Mouse (Mus musculus) brown adipose tissue, adult 24 weeks (tissue): ENCODE results near the gene Rbms3. TPM values are rescaled to one million over a fixed set of nuclear protein-coding genes. Genes with fewer than 3 reads are reported as not detected.

Source experiments
- H3K27ac ChIP-seq: fragments of 200-500 bp; replicated peaks from 2 replicates; pipeline ENCODE4 v1.5.1; 2012; ENCODE audit warnings: low read depth, mild to moderate bottlenecking, low read length
- H3K4me1 ChIP-seq: fragments of 200-500 bp; 2 replicates; pipeline ENCODE4 v1.6.1; 2012; ENCODE audit warnings: low read length, mixed read lengths; ENCODE audit not compliant: control insufficient read depth, insufficient read depth, insufficient read length
- H3K4me3 ChIP-seq: fragments of 200-500 bp; 2 replicates; pipeline ENCODE4 v1.5.1; 2012; ENCODE audit warnings: low read depth, mild to moderate bottlenecking, low read length, moderate library complexity; ENCODE audit not compliant: insufficient read depth
- polyA plus RNA-seq: library from polyadenylated mRNA; stranded (reverse); fragments of >200 nt; gene quantifications from 2 replicates; pipeline ENCODE4 v1.2.4, GENCODE M21; 2012; ENCODE audit not compliant: missing spikeins, insufficient read depth, insufficient read length

Gene Rbms3
- polyA plus RNA-seq, 1 experiment, result 2.2 TPM

DNA sequence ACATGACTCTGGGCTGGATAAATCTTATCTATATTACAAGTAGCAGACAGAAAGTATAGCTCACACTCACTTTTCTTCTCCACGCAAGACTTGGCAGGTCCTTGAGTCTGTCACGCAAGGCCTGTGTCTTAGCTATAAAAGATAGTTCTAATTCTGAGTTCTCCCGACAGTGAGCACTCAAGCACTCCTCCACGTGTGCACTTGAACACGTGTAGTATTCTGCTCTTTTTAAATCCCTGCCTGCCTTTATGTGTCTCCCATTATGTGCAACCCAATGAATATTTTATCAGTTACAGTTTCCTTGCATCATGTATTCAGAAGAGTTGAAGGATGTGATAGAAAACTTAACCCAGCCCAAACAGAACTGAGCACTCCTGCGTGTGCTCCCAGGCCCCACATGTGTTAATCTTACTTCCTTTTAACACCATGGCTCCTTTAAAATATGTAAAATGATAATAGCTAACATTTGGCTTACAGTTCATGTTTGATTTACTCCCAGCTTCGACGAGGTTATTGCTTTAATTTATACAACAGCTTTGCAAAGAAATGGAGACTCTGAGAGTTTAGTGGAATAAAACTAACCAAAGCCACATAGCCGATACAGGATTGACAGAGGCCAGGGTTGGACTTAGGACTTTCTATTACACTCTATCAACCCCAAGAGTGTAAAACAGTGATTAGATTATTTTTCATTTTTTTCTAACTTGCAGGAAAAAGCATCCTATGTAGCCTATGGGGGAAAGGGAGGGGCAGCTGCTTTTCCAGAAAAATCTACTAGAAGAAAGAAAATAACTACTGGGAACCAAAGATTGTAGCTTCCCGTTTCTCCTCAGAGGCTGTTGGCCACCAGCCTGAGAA is 749.9 kb downstream of the Rbms3 start:
- H3K27ac ChIP-seq, result no peak overlapping the region
- H3K4me3 ChIP-seq, result no peak overlapping the region
- no peaks in the 10 kb centered on the region for H3K4me1 ChIP-seq

- Histone ChIP-seq H3K4me3 (no peak overlapping the region), H3K27ac (no peak overlapping the region), H3K4me1 (no peaks in the 10 kb centered on the region)
Measured at GRCm38 (mm10) chr9:116876786-116877185, 752.9 kb downstream of the Rbms3 start.

DNA sequence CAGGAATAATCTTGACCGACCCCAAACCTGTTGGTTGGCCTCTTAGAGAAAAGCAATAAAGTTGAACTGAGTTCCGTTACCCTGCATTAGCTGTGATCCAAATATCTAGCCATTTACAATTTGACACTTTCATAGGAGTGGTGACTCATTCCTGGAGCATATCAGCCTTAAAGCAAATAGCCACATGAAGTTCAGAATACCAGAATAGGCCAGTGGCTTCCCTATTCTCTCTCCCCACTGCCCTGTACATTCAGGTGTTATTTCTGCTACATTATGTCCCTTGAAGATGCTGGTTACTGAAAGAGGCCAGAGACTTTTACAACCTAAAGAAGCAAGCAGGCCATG is 755.8 kb downstream of the Rbms3 start:
- Histone ChIP-seq H3K4me3 (0 out of 2 replicates have a peak overlapping the region, but pooled peaks have one; percentile 41), H3K27ac (no peak overlapping the region), H3K4me1 (no peaks in the 10 kb centered on the region)

- Histone ChIP-seq H3K4me3 (peak overlapping the region; percentile 41), H3K4me1 (no peaks in the 10 kb centered on the region), H3K27ac (peak overlapping the region; percentile 28)
Measured at GRCm38 (mm10) chr9:116873033-116873975, 756.4 kb downstream of the Rbms3 start.

DNA sequence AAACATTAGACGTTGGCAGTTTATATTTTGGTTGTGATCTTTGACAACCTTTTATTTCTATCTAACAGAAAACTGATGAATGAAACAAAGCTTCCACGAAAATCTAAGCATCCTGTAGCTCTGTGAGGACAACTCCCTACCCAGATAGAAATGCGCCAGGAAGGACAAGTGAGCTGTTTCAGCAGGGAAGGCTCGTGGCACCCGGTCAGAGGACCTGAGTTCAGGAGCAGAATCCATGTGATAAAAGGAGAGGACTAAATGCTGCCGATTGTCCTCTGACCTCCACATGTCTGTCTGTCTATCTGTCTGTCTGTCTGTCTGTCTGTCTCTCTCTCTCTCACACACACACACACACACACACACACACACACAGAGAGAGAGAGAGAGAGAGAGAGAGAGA is 757.4 kb downstream of the Rbms3 start:
- H3K4me1 ChIP-seq, result no peaks in the 10 kb centered on the region
- no peak overlapping the region for H3K4me3 ChIP-seq
- H3K27ac ChIP-seq, result no peak overlapping the region

DNA sequence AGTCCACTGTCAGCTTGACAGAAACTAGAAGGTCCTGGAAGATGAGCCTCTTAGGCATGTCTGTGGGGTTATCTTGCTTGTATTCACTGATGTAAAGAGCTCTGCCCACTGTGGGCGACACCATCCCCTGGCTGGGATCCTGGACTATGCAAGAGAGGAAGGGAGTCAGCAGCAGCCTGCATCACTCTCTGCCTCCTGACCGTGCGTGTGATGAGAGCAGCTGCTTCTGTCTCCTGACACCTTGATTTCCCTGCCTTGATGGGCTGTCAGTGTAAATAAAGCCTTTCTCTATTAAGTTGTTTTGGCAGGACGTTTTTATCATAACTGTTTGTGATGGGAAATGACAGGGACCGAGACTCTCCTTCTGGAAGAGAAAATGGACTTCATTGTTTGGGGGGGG is 758.1 kb downstream of the Rbms3 start:
- H3K4me1 ChIP-seq, result no peaks in the 10 kb centered on the region
- no peak overlapping the region for H3K27ac ChIP-seq
- no peak overlapping the region for H3K4me3 ChIP-seq

DNA sequence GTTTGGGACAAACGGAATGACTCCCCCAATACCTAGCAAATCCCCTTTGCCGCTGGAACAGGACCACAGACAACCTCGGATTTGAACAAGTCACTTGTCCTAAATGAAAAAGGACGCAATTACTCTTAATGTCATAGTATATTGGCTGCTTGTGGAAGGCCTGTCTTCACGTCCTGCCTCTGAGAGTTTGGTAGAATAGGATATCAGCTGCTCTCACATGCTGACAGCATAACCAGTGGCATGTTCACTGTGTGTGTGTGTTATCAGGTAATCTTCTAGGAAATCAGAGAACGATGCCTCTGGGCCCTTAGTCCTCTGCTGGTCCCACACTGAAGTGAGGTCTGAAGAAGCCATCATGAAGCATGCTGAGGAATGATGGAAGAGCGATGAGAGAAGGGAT is 763.7 kb downstream of the Rbms3 start:
- Histone ChIP-seq H3K4me1 (no peaks in the 10 kb centered on the region), H3K27ac (no peak overlapping the region), H3K4me3 (no peak overlapping the region)

DNA sequence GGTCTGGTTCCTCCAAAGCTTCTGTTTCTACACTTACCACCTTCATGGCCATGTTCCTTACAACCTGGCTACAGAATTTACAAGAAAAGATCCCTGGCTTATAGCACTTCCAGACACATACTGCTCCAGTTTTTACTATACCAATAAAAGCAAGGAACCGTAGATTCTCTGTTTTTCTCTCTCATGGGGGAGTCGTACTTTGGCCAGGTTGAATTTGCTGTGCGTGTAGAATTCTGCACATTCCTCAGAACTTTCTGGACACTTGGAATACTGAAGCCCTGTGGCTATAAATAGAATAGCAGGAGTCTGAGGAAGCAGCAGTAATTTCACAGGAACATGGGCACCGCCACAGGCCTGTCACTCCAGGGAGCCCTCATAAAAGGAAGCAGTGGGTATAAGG is 766.1 kb downstream of the Rbms3 start:
- Histone ChIP-seq H3K4me1 (no peaks in the 10 kb centered on the region), H3K4me3 (no peak overlapping the region), H3K27ac (no peak overlapping the region)

DNA sequence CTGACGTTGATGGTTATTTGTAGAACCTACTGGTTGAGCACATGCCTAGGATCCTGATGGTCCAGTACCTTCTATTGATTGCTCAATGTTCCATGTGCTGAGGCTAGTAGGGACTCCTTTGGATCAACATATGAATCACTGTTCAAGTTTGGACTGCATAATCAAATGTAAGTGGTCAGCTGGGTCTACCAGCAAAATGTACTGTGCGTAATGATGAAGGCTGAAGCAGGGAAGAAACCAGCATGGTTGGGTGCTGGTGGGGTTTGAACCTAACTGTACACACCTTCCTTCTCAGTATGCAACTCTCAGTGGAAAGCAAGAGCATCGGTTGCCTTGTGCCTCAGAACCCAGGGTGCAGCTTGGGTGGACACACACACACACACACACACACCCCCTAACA is 767.4 kb downstream of the Rbms3 start:
- Histone ChIP-seq H3K4me3 (no peak overlapping the region), H3K27ac (no peak overlapping the region), H3K4me1 (no peaks in the 10 kb centered on the region)

DNA sequence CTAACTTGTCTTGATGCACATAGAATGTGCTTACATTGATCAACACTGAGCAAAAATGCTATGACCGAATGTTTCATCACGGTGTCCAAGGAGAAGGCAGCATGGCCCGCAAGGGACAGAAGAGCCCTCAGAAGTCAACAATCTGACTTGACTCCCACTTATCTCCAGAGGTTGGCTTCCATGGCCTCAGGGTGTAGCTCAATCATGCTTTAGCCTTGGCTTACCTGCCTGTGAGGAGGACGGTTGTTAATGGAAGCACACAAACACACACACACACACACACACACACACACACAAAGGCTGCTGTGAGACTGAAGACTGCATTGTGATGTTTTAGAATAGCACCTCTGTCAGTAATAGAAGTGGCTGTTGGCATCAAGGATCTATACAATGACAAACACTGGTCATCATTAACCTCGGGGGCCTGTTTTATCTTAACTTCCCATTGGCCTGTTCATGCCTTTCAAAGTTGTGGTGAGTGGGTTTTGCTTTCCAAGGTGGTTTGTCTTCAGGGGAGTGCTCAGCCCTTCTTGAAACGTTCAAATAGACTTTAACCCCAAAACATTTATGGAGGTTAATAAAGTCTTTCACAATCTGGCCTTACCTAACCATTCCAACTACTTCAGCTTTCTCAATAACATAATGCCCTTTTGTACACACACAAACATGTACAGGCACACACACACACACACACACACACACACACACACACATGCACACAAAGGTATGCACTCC is 771.7 kb downstream of the Rbms3 start:
- H3K4me3 ChIP-seq, result no peak overlapping the region
- no peaks in the 10 kb centered on the region for H3K4me1 ChIP-seq
- H3K27ac ChIP-seq, result no peak overlapping the region

DNA sequence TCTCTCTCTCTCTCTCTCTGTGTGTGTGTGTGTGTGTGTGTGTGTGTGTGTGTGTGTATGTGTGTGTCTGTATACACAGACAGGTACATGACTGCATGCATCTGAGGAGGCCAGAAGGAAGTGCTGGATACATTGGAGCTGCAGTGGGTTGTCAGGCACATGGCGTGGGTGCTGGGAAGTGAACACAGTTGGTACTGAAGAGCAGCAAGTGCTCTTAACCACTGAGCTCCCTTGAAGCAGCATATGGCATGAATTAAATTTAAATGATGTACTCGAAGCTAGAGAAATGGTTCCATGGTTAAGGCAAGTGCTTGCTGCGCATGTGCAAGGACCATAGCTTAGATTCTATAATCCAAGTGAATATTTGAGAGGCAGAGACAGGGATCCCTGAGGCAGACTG is 772.6 kb downstream of the Rbms3 start:
- H3K27ac ChIP-seq, result no peak overlapping the region
- no peak overlapping the region for H3K4me3 ChIP-seq
- H3K4me1 ChIP-seq, result no peaks in the 10 kb centered on the region

DNA sequence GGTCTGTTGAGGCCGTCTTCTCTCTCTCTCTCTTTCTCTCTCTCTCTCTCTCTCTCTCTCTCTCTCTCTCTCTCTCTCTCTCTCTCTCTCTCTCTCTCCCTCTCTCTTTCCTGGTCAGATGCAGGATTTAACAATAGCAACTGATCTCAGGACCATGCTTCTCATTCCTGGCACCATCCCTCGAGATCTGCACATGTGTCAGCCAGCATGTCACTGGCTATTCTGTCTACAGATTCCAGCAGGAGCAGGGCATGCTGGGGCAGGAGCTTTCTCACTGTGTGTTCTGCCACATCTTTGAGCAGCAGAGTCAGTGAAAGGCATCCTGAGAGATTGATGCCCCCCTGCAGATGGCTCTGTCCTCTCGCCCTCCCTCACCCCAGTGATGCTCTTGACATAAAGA is 774.0 kb downstream of the Rbms3 start:
- Histone ChIP-seq H3K4me3 (no peak overlapping the region), H3K27ac (no peak overlapping the region), H3K4me1 (no peaks in the 10 kb centered on the region)

DNA sequence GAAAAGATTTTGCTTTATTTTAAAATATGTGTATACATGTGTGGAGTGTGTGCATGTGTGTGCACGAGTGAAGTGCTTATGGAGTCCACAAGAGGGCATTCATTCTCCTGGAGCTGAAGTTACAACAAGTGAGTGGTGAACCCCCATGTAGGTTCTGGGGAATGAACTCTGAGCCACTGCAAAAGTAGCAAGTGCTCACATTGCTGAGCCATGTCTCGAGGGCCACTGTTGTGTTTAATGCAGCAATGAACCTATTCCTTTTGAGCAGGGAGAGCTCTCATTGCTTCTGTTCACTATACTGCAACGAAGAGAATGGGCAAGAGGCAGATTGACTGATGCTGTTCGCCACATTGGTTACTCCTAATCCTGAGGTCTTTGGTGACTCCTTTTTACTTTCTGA is 780.8 kb downstream of the Rbms3 start:
- Histone ChIP-seq H3K27ac (no peak overlapping the region), H3K4me3 (no peak overlapping the region), H3K4me1 (no peaks in the 10 kb centered on the region)

GRCm38 (mm10) chr9:116848166-116848565 is 781.5 kb downstream of the Rbms3 start:
- peak overlapping the region; percentile 46 for H3K27ac ChIP-seq
- H3K4me1 ChIP-seq, result no peaks in the 10 kb centered on the region
- no peak overlapping the region for H3K4me3 ChIP-seq
